Mouse (Mus musculus) hindbrain, embryonic 16.5 days (tissue): ENCODE data around the gene Fbxo27. TPM values are rescaled to one million over a fixed set of nuclear protein-coding genes. Genes with fewer than 3 reads are reported as not detected.

Source experiments
- polyA plus RNA-seq: library from polyadenylated mRNA; unstranded; fragments of >200 nt; fragmentation: Nextera tagmentation; extraction: Ambion mirVana; gene quantifications from 2 replicates; pipeline ENCODE4 v1.2.1, GENCODE M21; 2015

Fbxo27 gene
- polyA plus RNA-seq, 1 experiment from 2014 or later, result 12.9 TPM

Other genes starting within 250 kb of the Fbxo27 start
- gene Lrfn1, start 240.9 kb upstream of the Fbxo27 start, polyA plus RNA-seq, result 15.1 and 17.3 TPM in 2 replicates
- gene Ifnl2, start 182.4 kb upstream of the Fbxo27 start, polyA plus RNA-seq, result not detected in 2 replicates
- gene Ifnl3, start 170.0 kb upstream of the Fbxo27 start, polyA plus RNA-seq, result not detected in 2 replicates
- not detected in 2 replicates for gene Sycn, start 152.0 kb upstream of the Fbxo27 start, polyA plus RNA-seq
- gene Nccrp1, start 145.6 kb upstream of the Fbxo27 start, polyA plus RNA-seq, result 0.14 TPM in 1 of 2 replicates, not detected in the other
- gene Samd4b, start 94.7 kb upstream of the Fbxo27 start, polyA plus RNA-seq, result 11.1 and 23.4 TPM in 2 replicates
- gene Pak4, start 94.7 kb upstream of the Fbxo27 start, polyA plus RNA-seq, result 18.2 and 21.5 TPM in 2 replicates
- gene Acp7, start 61.5 kb upstream of the Fbxo27 start, polyA plus RNA-seq, result 0.31 and 0.34 TPM in 2 replicates
- gene Fbxo17, start 24.0 kb downstream of the Fbxo27 start, polyA plus RNA-seq, result 4.7 and 5.4 TPM in 2 replicates
- 107 and 113 TPM in 2 replicates for gene Mrps12, start 49.0 kb downstream of the Fbxo27 start, polyA plus RNA-seq
- 18.7 and 20.8 TPM in 2 replicates for gene Sars2, start 49.1 kb downstream of the Fbxo27 start, polyA plus RNA-seq
- gene Ccer2, start 63.3 kb downstream of the Fbxo27 start, polyA plus RNA-seq, result 0.72 and 1.1 TPM in 2 replicates
- 128 and 130 TPM in 2 replicates for gene Sirt2, start 73.9 kb downstream of the Fbxo27 start, polyA plus RNA-seq
- gene Nfkbib, start 74.7 kb downstream of the Fbxo27 start, polyA plus RNA-seq, result 70.2 and 72.2 TPM in 2 replicates
- gene Rinl, start 96.1 kb downstream of the Fbxo27 start, polyA plus RNA-seq, result 2.8 and 2.9 TPM in 2 replicates
- gene Hnrnpl, start 115.7 kb downstream of the Fbxo27 start, polyA plus RNA-seq, result 117 and 127 TPM in 2 replicates
- 115 and 117 TPM in 2 replicates for gene Ech1, start 132.4 kb downstream of the Fbxo27 start, polyA plus RNA-seq
- gene Lgals4, start 141.0 kb downstream of the Fbxo27 start, polyA plus RNA-seq, result 5.3 and 6.1 TPM in 2 replicates
- 4.9 and 5.3 TPM in 2 replicates for gene Lgals7, start 171.0 kb downstream of the Fbxo27 start, polyA plus RNA-seq
- gene Capn12, start 188.6 kb downstream of the Fbxo27 start, polyA plus RNA-seq, result 0.54 and 0.70 TPM in 2 replicates